Mouse (Mus musculus): ENCODE results near the gene Kcnj8. TPM values are rescaled to one million over a fixed set of nuclear protein-coding genes. Genes with fewer than 3 reads are reported as not detected.

Kcnj8 gene
- polyA plus RNA-seq, 2 experiments = 9.7 to 11.3 TPM

- 56% methylated on average over 7 of the region's 7 CpGs for WGBS
- H3K4me3 ChIP-seq (replicated peaks; ENCODE audit: low read length) = no peak overlapping the region
These were observed 35.7 kb upstream of the Kcnj8 start for GRCm38 (mm10) chr6:142607080-142607479.

GRCm38 (mm10) chr6:142602772-142603171 lies 31.4 kb upstream of the Kcnj8 start:
- H3K9ac ChIP-seq (ENCODE audit: low read depth, low read length, severe bottlenecking) = no peak overlapping the region
- no peak overlapping the region for H3K4me3 ChIP-seq (replicated peaks; ENCODE audit: low read length)
- WGBS = 75% methylated on average over 6 of the region's 6 CpGs
- no peak overlapping the region for H3K27ac ChIP-seq (replicated peaks; ENCODE audit: low read depth, low read length)
- TF ChIP-seq POLR2A (IDR thresholded peaks at IDR 0.05; ENCODE audit: borderline replicate concordance, extremely low read depth, insufficient read depth, insufficient read length) = no peak
- no peak for ATAC-seq (ENCODE audit: low FRiP score, low read depth)
- no peaks in the 10 kb centered on the region for H3K27me3 ChIP-seq (ENCODE audit: control insufficient read depth, insufficient read depth, low read length)
- no peaks in the 10 kb centered on the region for H3K36me3 ChIP-seq (ENCODE audit: control insufficient read depth, insufficient read depth, low read length)
- no peak overlapping the region for H3K4me2 ChIP-seq (replicated peaks; ENCODE audit: low read depth, low read length, severe bottlenecking)
- DNase-seq (ENCODE audit: low spot score) = no peak
- H3K4me1 ChIP-seq (ENCODE audit: control insufficient read depth, insufficient read depth, low read length) = no peaks in the 10 kb centered on the region
- H3K9me3 ChIP-seq (ENCODE audit: control insufficient read depth, low read length) = no peaks in the 10 kb centered on the region

More at GRCm38 (mm10) chr6:142607080-142607479, 35.7 kb upstream of the Kcnj8 start:
- Histone ChIP-seq H3K36me3 (ENCODE audit: control insufficient read depth, insufficient read depth, low read length) (no peaks in the 10 kb centered on the region), H3K27ac (replicated peaks; ENCODE audit: low read depth, low read length) (no peak overlapping the region), H3K9ac (ENCODE audit: low read depth, low read length, severe bottlenecking) (no peak overlapping the region), H3K4me2 (replicated peaks; ENCODE audit: low read depth, low read length, severe bottlenecking) (no peak overlapping the region), H3K9me3 (ENCODE audit: control insufficient read depth, low read length) (no peaks in the 10 kb centered on the region), H3K27me3 (ENCODE audit: control insufficient read depth, insufficient read depth, low read length) (no peaks in the 10 kb centered on the region), H3K4me1 (ENCODE audit: control insufficient read depth, insufficient read depth, low read length) (no peaks in the 10 kb centered on the region)
- no peak for TF ChIP-seq POLR2A (IDR thresholded peaks at IDR 0.05; ENCODE audit: borderline replicate concordance, extremely low read depth, insufficient read depth, insufficient read length)
- ATAC-seq (ENCODE audit: low FRiP score, low read depth) (no peak), DNase-seq (ENCODE audit: low spot score) (no peak)

GRCm38 (mm10) chr6:142578831-142579230 lies 7.4 kb upstream of the Kcnj8 start:
- H3K4me1 ChIP-seq (ENCODE audit: control insufficient read depth, insufficient read depth, low read length) = no peaks in the 10 kb centered on the region
- TF ChIP-seq POLR2A (IDR thresholded peaks at IDR 0.05; ENCODE audit: borderline replicate concordance, extremely low read depth, insufficient read depth, insufficient read length) = no peak
- no peak overlapping the region for H3K9ac ChIP-seq (ENCODE audit: low read depth, low read length, severe bottlenecking)
- no peak overlapping the region for H3K27ac ChIP-seq (replicated peaks; ENCODE audit: low read depth, low read length)
- H3K4me2 ChIP-seq (replicated peaks; ENCODE audit: low read depth, low read length, severe bottlenecking) = no peak overlapping the region
- H3K9me3 ChIP-seq (ENCODE audit: control insufficient read depth, low read length) = no peaks in the 10 kb centered on the region
- WGBS = 79% methylated on average over 4 of the region's 4 CpGs
- no peak for ATAC-seq (ENCODE audit: low FRiP score, low read depth)
- no peaks in the 10 kb centered on the region for H3K27me3 ChIP-seq (ENCODE audit: control insufficient read depth, insufficient read depth, low read length)
- DNase-seq (ENCODE audit: low spot score) = no peak
- no peak overlapping the region for H3K4me3 ChIP-seq (replicated peaks; ENCODE audit: low read length)
- no peaks in the 10 kb centered on the region for H3K36me3 ChIP-seq (ENCODE audit: control insufficient read depth, insufficient read depth, low read length)

- TF ChIP-seq POLR2A (IDR thresholded peaks at IDR 0.05; ENCODE audit: borderline replicate concordance, extremely low read depth, insufficient read depth, insufficient read length) = no peak
- H3K9ac ChIP-seq (ENCODE audit: low read depth, low read length, severe bottlenecking) = no peak overlapping the region
- H3K4me3 ChIP-seq (replicated peaks; ENCODE audit: low read length) = no peak overlapping the region
- H3K4me2 ChIP-seq (replicated peaks; ENCODE audit: low read depth, low read length, severe bottlenecking) = no peak overlapping the region
- DNase-seq (ENCODE audit: low spot score) (no peak), ATAC-seq (ENCODE audit: low FRiP score, low read depth) (no peak)
- no peaks in the 10 kb centered on the region for H3K4me1 ChIP-seq (ENCODE audit: control insufficient read depth, insufficient read depth, low read length)
- peaks cover 7% of the 10 kb centered on the region; the same call in 1 of the 2 replicates for H3K27me3 ChIP-seq (ENCODE audit: control insufficient read depth, insufficient read depth, low read length)
- no peaks in the 10 kb centered on the region for H3K9me3 ChIP-seq (ENCODE audit: control insufficient read depth, low read length)
- no peak overlapping the region for H3K27ac ChIP-seq (replicated peaks; ENCODE audit: low read depth, low read length)
- H3K36me3 ChIP-seq (ENCODE audit: control insufficient read depth, insufficient read depth, low read length) = no peaks in the 10 kb centered on the region
- 90% methylated on average over 6 of the region's 6 CpGs for WGBS
These were observed 6.4 kb upstream of the Kcnj8 start for GRCm38 (mm10) chr6:142577801-142578200.

GRCm38 (mm10) chr6:142572876-142573275 lies 1.5 kb upstream of the Kcnj8 start:
- Histone ChIP-seq H3K9me3 (ENCODE audit: control insufficient read depth, low read length) (no peaks in the 10 kb centered on the region), H3K27ac (replicated peaks; ENCODE audit: low read depth, low read length) (no peak overlapping the region), H3K36me3 (ENCODE audit: control insufficient read depth, insufficient read depth, low read length) (no peaks in the 10 kb centered on the region), H3K9ac (ENCODE audit: low read depth, low read length, severe bottlenecking) (no peak overlapping the region), H3K4me1 (ENCODE audit: control insufficient read depth, insufficient read depth, low read length) (peaks cover 5% of the 10 kb centered on the region; the same call in 1 of the 2 replicates), H3K4me3 (replicated peaks; ENCODE audit: low read length) (no peak overlapping the region), H3K4me2 (replicated peaks; ENCODE audit: low read depth, low read length, severe bottlenecking) (no peak overlapping the region), H3K27me3 (ENCODE audit: control insufficient read depth, insufficient read depth, low read length) (peaks cover 49% of the 10 kb centered on the region)
- ATAC-seq (ENCODE audit: low FRiP score, low read depth) = no peak
- 48% methylated on average over 6 of the region's 6 CpGs for WGBS
- TF ChIP-seq POLR2A (IDR thresholded peaks at IDR 0.05; ENCODE audit: borderline replicate concordance, extremely low read depth, insufficient read depth, insufficient read length) = no peak
- no peak for DNase-seq (ENCODE audit: low spot score)

All from limb, embryonic 14.5 days (tissue).